Mouse (Mus musculus) hindbrain, embryonic 10.5 days (tissue): ENCODE data around the gene Erich3. TPM values are rescaled to one million over a fixed set of nuclear protein-coding genes. Genes with fewer than 3 reads are reported as not detected.

Source experiments
- DNase-seq: peaks from one replicate; pipeline ENCODE4 v3.0.0-alpha.2; 2017; ENCODE audit warnings: low spot score
- H3K27ac ChIP-seq: fragments of 300-500 bp; sonication (generic); 2 replicates; pipeline ENCODE4 v1.5.1; 2016; ENCODE audit warnings: mild to moderate bottlenecking, moderate library complexity
- H3K27me3 ChIP-seq: fragments of 300-500 bp; sonication (generic); 2 replicates; pipeline ENCODE4 v1.6.1; 2016; ENCODE audit warnings: mild to moderate bottlenecking; ENCODE audit not compliant: poor library complexity, insufficient read depth, severe bottlenecking
- H3K36me3 ChIP-seq: fragments of 300-500 bp; sonication (generic); 2 replicates; pipeline ENCODE4 v1.6.1; 2016; ENCODE audit warnings: mild to moderate bottlenecking, moderate library complexity
- H3K4me1 ChIP-seq: fragments of 300-500 bp; sonication (generic); replicated peaks from 2 replicates; pipeline ENCODE4 v1.6.1; 2016; ENCODE audit warnings: mild to moderate bottlenecking
- H3K4me3 ChIP-seq: fragments of 300-500 bp; sonication (generic); 2 replicates; pipeline ENCODE4 v1.5.1; 2016; ENCODE audit warnings: mild to moderate bottlenecking, moderate library complexity
- H3K9me3 ChIP-seq: fragments of 300-500 bp; sonication (generic); 2 replicates; pipeline ENCODE4 v1.6.1; 2016; ENCODE audit warnings: mild to moderate bottlenecking, moderate library complexity
- WGBS: fragments of 180-500 bp; shearing (Covaris S2); methylation state at CpG from one replicate; pipeline ENCODE4 v1.1.7; 2016; 5-methylcytosine and 5-hydroxymethylcytosine counted together
- polyA plus RNA-seq: library from polyadenylated mRNA; unstranded; fragments of >200 nt; fragmentation: Nextera tagmentation; extraction: Ambion mirVana; gene quantifications from 2 replicates; pipeline ENCODE4 v1.2.1, GENCODE M21; 2016

Gene Erich3
- polyA plus RNA-seq, 1 experiment from 2014 or later, result 0.69 TPM

GRCm38 (mm10) chr3:154653454-154653853 lies 10.2 kb upstream of the Erich3 start:
- H3K27me3 ChIP-seq, result peaks cover 15% of the 10 kb centered on the region
- 48% methylated on average over 5 of the region's 5 CpGs for WGBS
- DNase-seq, result no peak
- peaks cover 28% of the 10 kb centered on the region for H3K4me1 ChIP-seq
- no peak overlapping the region for H3K4me3 ChIP-seq
- no peaks in the 10 kb centered on the region for H3K9me3 ChIP-seq
- H3K36me3 ChIP-seq, result no peaks in the 10 kb centered on the region
- no peak overlapping the region for H3K27ac ChIP-seq

GRCm38 (mm10) chr3:154654284-154654683 lies 9.4 kb upstream of the Erich3 start:
- peaks cover 24% of the 10 kb centered on the region for H3K4me1 ChIP-seq
- H3K36me3 ChIP-seq, result no peaks in the 10 kb centered on the region
- 59% methylated on average over 6 of the region's 6 CpGs for WGBS
- no peaks in the 10 kb centered on the region for H3K9me3 ChIP-seq
- H3K4me3 ChIP-seq, result no peak overlapping the region
- no peak for DNase-seq
- H3K27me3 ChIP-seq, result peaks cover 15% of the 10 kb centered on the region
- 0 out of 2 replicates have a peak overlapping the region, but pooled peaks have one; percentile 45 for H3K27ac ChIP-seq

- H3K4me3 ChIP-seq, result no peak overlapping the region
Observed at GRCm38 (mm10) chr3:154654901-154655300, 8.8 kb upstream of the Erich3 start.

GRCm38 (mm10) chr3:154655711-154656110 lies 7.9 kb upstream of the Erich3 start:
- Histone ChIP-seq H3K36me3 (no peaks in the 10 kb centered on the region), H3K27me3 (peaks cover 15% of the 10 kb centered on the region), H3K4me1 (peaks cover 15% of the 10 kb centered on the region; the same call in 1 of the 2 replicates), H3K4me3 (no peak overlapping the region), H3K9me3 (no peaks in the 10 kb centered on the region), H3K27ac (no peak overlapping the region)
- DNase-seq, result no peak
- 89% methylated on average over 5 of the region's 5 CpGs for WGBS

More at GRCm38 (mm10) chr3:154654901-154655300, 8.8 kb upstream of the Erich3 start:
- H3K9me3 ChIP-seq, result no peaks in the 10 kb centered on the region
- H3K27me3 ChIP-seq, result peaks cover 15% of the 10 kb centered on the region
- 77% methylated on average over 12 of the region's 12 CpGs for WGBS
- H3K36me3 ChIP-seq, result no peaks in the 10 kb centered on the region
- H3K27ac ChIP-seq, result peak overlapping the region; percentile 45; the same call in 1 of the 2 replicates
- no peak for DNase-seq
- H3K4me1 ChIP-seq, result peaks cover 18% of the 10 kb centered on the region

- H3K27me3 ChIP-seq, result peaks cover 33% of the 10 kb centered on the region
- 3% methylated on average over 25 of the region's 27 CpGs for WGBS
- peak overlapping the region; percentile 76 for H3K27ac ChIP-seq
Observed at GRCm38 (mm10) chr3:154663976-154664581, 420 bp downstream of the Erich3 start.

GRCm38 (mm10) chr3:154664636-154665035 lies 977 bp downstream of the Erich3 start:
- 42% methylated on average over 4 of the region's 4 CpGs for WGBS
- H3K9me3 ChIP-seq, result no peaks in the 10 kb centered on the region
- peaks cover 18% of the 10 kb centered on the region for H3K4me1 ChIP-seq
- no peaks in the 10 kb centered on the region for H3K36me3 ChIP-seq
- no peak for DNase-seq
- H3K4me3 ChIP-seq, result peak overlapping the region; percentile 60
- H3K27me3 ChIP-seq, result peaks cover 33% of the 10 kb centered on the region
- H3K27ac ChIP-seq, result peak overlapping the region; percentile 76; the same call in 1 of the 2 replicates

More at GRCm38 (mm10) chr3:154663976-154664581, 420 bp downstream of the Erich3 start:
- no peaks in the 10 kb centered on the region for H3K36me3 ChIP-seq
- H3K9me3 ChIP-seq, result no peaks in the 10 kb centered on the region
- H3K4me1 ChIP-seq, result peaks cover 18% of the 10 kb centered on the region
- H3K4me3 ChIP-seq, result peak overlapping the region; percentile 60
- peak; percentile 47 for DNase-seq

GRCm38 (mm10) chr3:154668485-154668884 lies 4.8 kb downstream of the Erich3 start:
- Histone ChIP-seq H3K27ac (no peak overlapping the region), H3K4me3 (no peak overlapping the region), H3K9me3 (no peaks in the 10 kb centered on the region), H3K36me3 (no peaks in the 10 kb centered on the region), H3K4me1 (peaks cover 17% of the 10 kb centered on the region), H3K27me3 (peaks cover 19% of the 10 kb centered on the region)
- 84% methylated on average over 3 of the region's 3 CpGs for WGBS
- no peak for DNase-seq

- DNase-seq, result no peak
- no peaks in the 10 kb centered on the region for H3K36me3 ChIP-seq
- no peak overlapping the region for H3K4me3 ChIP-seq
- H3K27me3 ChIP-seq, result no peaks in the 10 kb centered on the region
- H3K9me3 ChIP-seq, result no peaks in the 10 kb centered on the region
- peaks cover 7% of the 10 kb centered on the region for H3K4me1 ChIP-seq
- no peak overlapping the region for H3K27ac ChIP-seq
- WGBS, result 83% methylated on average over 6 of the region's 6 CpGs
Observed at GRCm38 (mm10) chr3:154670584-154670983, 6.9 kb downstream of the Erich3 start.

GRCm38 (mm10) chr3:154671013-154671412 lies 7.4 kb downstream of the Erich3 start:
- Histone ChIP-seq H3K4me1 (peaks cover 7% of the 10 kb centered on the region), H3K36me3 (no peaks in the 10 kb centered on the region), H3K9me3 (no peaks in the 10 kb centered on the region), H3K4me3 (no peak overlapping the region), H3K27me3 (no peaks in the 10 kb centered on the region), H3K27ac (no peak overlapping the region)
- 71% methylated on average over 5 of the region's 5 CpGs for WGBS
- no peak for DNase-seq

GRCm38 (mm10) chr3:154673326-154673725 lies 9.7 kb downstream of the Erich3 start:
- H3K4me1 ChIP-seq, result peaks cover 7% of the 10 kb centered on the region
- H3K27ac ChIP-seq, result no peak overlapping the region; the same call in 1 of the 2 replicates
- H3K27me3 ChIP-seq, result no peaks in the 10 kb centered on the region
- no peaks in the 10 kb centered on the region for H3K36me3 ChIP-seq
- H3K9me3 ChIP-seq, result no peaks in the 10 kb centered on the region
- 64% methylated on average over 8 of the region's 8 CpGs for WGBS
- H3K4me3 ChIP-seq, result no peak overlapping the region
- DNase-seq, result no peak

- H3K27me3 ChIP-seq, result no peaks in the 10 kb centered on the region
- H3K4me3 ChIP-seq, result no peak overlapping the region
- no peaks in the 10 kb centered on the region for H3K36me3 ChIP-seq
- no peak overlapping the region for H3K27ac ChIP-seq
- WGBS, result 73% methylated on average over 2 of the region's 2 CpGs
- no peaks in the 10 kb centered on the region for H3K9me3 ChIP-seq
- no peak for DNase-seq
- no peaks in the 10 kb centered on the region for H3K4me1 ChIP-seq
Observed at GRCm38 (mm10) chr3:154682570-154682969, 18.9 kb downstream of the Erich3 start.

GRCm38 (mm10) chr3:154683667-154684066 lies 20.0 kb downstream of the Erich3 start:
- H3K36me3 ChIP-seq, result no peaks in the 10 kb centered on the region
- no peak overlapping the region for H3K27ac ChIP-seq
- H3K4me1 ChIP-seq, result no peaks in the 10 kb centered on the region
- no peaks in the 10 kb centered on the region for H3K9me3 ChIP-seq
- 83% methylated on average over 2 of the region's 2 CpGs for WGBS
- no peak for DNase-seq
- no peaks in the 10 kb centered on the region for H3K27me3 ChIP-seq
- H3K4me3 ChIP-seq, result no peak overlapping the region

- Histone ChIP-seq H3K4me1 (peaks cover 12% of the 10 kb centered on the region), H3K27ac (no peak overlapping the region), H3K27me3 (no peaks in the 10 kb centered on the region), H3K36me3 (no peaks in the 10 kb centered on the region), H3K9me3 (no peaks in the 10 kb centered on the region), H3K4me3 (no peak overlapping the region)
- DNase-seq, result no peak
Observed at GRCm38 (mm10) chr3:154690260-154690659, 26.6 kb downstream of the Erich3 start.
